Mouse (Mus musculus): ENCODE data around the gene 1700029H14Rik.

1700029H14Rik gene

GRCm38 (mm10) chr8:13541526-13541925 lies 20.7 kb downstream of the 1700029H14Rik start:
- no peak for DNase-seq

- DNase-seq: no peak
Measured at GRCm38 (mm10) chr8:13540122-13540521, 22.1 kb downstream of the 1700029H14Rik start.

GRCm38 (mm10) chr8:13538821-13539220 lies 23.4 kb downstream of the 1700029H14Rik start:
- DNase-seq: peak; percentile 76 to 83

- DNase-seq: no peak
Measured at GRCm38 (mm10) chr8:13537102-13537501, 25.2 kb downstream of the 1700029H14Rik start.

GRCm38 (mm10) chr8:13533123-13533522 lies 29.1 kb downstream of the 1700029H14Rik start:
- DNase-seq: no peak

- peak; percentile 54 to 65 for DNase-seq
Measured at GRCm38 (mm10) chr8:13531602-13532171, 30.6 kb downstream of the 1700029H14Rik start.

- DNase-seq: peak; percentile 95 to 98
Measured at GRCm38 (mm10) chr8:13530941-13531340, 31.3 kb downstream of the 1700029H14Rik start.

- peak; percentile 45 to 62 for DNase-seq
Measured at GRCm38 (mm10) chr8:13530401-13530800, 31.9 kb downstream of the 1700029H14Rik start.

GRCm38 (mm10) chr8:13529891-13530316 lies 32.4 kb downstream of the 1700029H14Rik start:
- DNase-seq: peak; percentile 97

- peak; percentile 40 to 46 for DNase-seq
Measured at GRCm38 (mm10) chr8:13529011-13529840, 33.0 kb downstream of the 1700029H14Rik start.

GRCm38 (mm10) chr8:13521392-13521791 lies 40.9 kb downstream of the 1700029H14Rik start:
- DNase-seq: no peak

- DNase-seq: no peak
Measured at GRCm38 (mm10) chr8:13520349-13520748, 41.9 kb downstream of the 1700029H14Rik start.

- no peak for DNase-seq
Measured at GRCm38 (mm10) chr8:13519503-13519902, 42.8 kb downstream of the 1700029H14Rik start.

GRCm38 (mm10) chr8:13517284-13517781 lies 44.9 kb downstream of the 1700029H14Rik start:
- DNase-seq: no peak

GRCm38 (mm10) chr8:13516728-13517127 lies 45.5 kb downstream of the 1700029H14Rik start:
- no peak for DNase-seq

GRCm38 (mm10) chr8:13516011-13516442 lies 46.2 kb downstream of the 1700029H14Rik start:
- DNase-seq: peak; percentile 76 to 83

- no peak for DNase-seq
Measured at GRCm38 (mm10) chr8:13513556-13514370, 48.5 kb downstream of the 1700029H14Rik start.

- peak; percentile 86 to 89 for DNase-seq
Measured at GRCm38 (mm10) chr8:13512677-13513076, 49.6 kb downstream of the 1700029H14Rik start.

- DNase-seq: peak; percentile 58 to 64
Measured at GRCm38 (mm10) chr8:13512016-13512415, 50.2 kb downstream of the 1700029H14Rik start.

GRCm38 (mm10) chr8:13507284-13507937 lies 54.9 kb downstream of the 1700029H14Rik start:
- DNase-seq: peak; percentile 64 to 76

- DNase-seq: peak; percentile 76 to 78
Measured at GRCm38 (mm10) chr8:13506849-13507248, 55.4 kb downstream of the 1700029H14Rik start.
